Mouse (Mus musculus) liver, adult 2 months (tissue): ENCODE data around the gene Proca1. TPM values are rescaled to one million over a fixed set of nuclear protein-coding genes. Genes with fewer than 3 reads are reported as not detected.

Source experiments
- DNase-seq: peaks from one replicate; pipeline ENCODE4 v3.0.0-alpha.2; 2011; ENCODE audit warnings: low read depth, low spot score; ENCODE audit errors: extremely low read depth
- H3K27ac ChIP-seq: fragments of 200-500 bp; replicated peaks from 2 replicates; pipeline ENCODE4 v1.5.1; 2012; ENCODE audit warnings: low read depth, mild to moderate bottlenecking, control low read depth, inconsistent platforms, low read length; ENCODE audit not compliant: insufficient read depth
- H3K27me3 ChIP-seq: fragments of 200-500 bp; 2 replicates; pipeline ENCODE4 v1.6.1; 2012; ENCODE audit warnings: mild to moderate bottlenecking, moderate library complexity, low read length, inconsistent platforms; ENCODE audit not compliant: control insufficient read depth, insufficient read depth
- H3K36me3 ChIP-seq: fragments of 200-500 bp; 2 replicates; pipeline ENCODE4 v1.6.1; 2012; ENCODE audit warnings: low read length, inconsistent platforms; ENCODE audit not compliant: control insufficient read depth, insufficient read depth
- H3K4me1 ChIP-seq: fragments of 200-500 bp; 2 replicates; pipeline ENCODE4 v1.6.1; 2011; ENCODE audit warnings: low read length; ENCODE audit not compliant: control insufficient read depth, insufficient read depth
- H3K4me3 ChIP-seq: fragments of 200-500 bp; 2 replicates; pipeline ENCODE4 v1.5.1; 2011; ENCODE audit warnings: low read depth, mild to moderate bottlenecking, control low read depth, low read length, moderate library complexity; ENCODE audit not compliant: insufficient read depth
- H3K79me2 ChIP-seq: fragments of 200-500 bp; 2 replicates; pipeline ENCODE4 v1.6.1; 2012; ENCODE audit warnings: inconsistent platforms, mild to moderate bottlenecking, low read length, moderate library complexity; ENCODE audit not compliant: control insufficient read depth, insufficient read depth
- H3K9ac ChIP-seq: fragments of 200-500 bp; 2 replicates; pipeline ENCODE4 v1.6.1; 2012; ENCODE audit warnings: low read depth, mild to moderate bottlenecking, control low read depth, inconsistent platforms, low read length
- CTCF ChIP-seq: fragments of 200-500 bp; IDR thresholded peaks from 2 replicates; pipeline ENCODE4 v1.5.1; 2011; ENCODE audit warnings: low read depth, low read length, control low read depth
- POLR2A ChIP-seq: fragments of 200-500 bp; IDR thresholded peaks from 2 replicates; pipeline ENCODE4 v1.6.1; 2011; ENCODE audit warnings: low read length, control low read depth; ENCODE audit not compliant: insufficient read depth; ENCODE audit errors: extremely low read depth
- WGBS: fragments of 180-500 bp; shearing (Covaris S2); methylation state at CpG from one replicate; pipeline ENCODE4 v1.1.7; 2018; 5-methylcytosine and 5-hydroxymethylcytosine counted together
- polyA plus RNA-seq: library from polyadenylated mRNA; depleted of rRNA; stranded (reverse); fragments of >200 nt; gene quantifications from 2 replicates; pipeline ENCODE4 v1.2.3, GENCODE M21; 2012; rRNA removed
- total RNA-seq: library from RNA; depleted of rRNA; stranded (reverse); fragments of >200 nt; gene quantifications from 2 replicates; pipeline ENCODE4 v1.2.3, GENCODE M21; 2014; rRNA removed

Proca1 gene
- 0.55 and 0.60 TPM in 2 replicates for total RNA-seq
- 0.24 and 0.35 TPM in 2 replicates for polyA plus RNA-seq

DNA sequence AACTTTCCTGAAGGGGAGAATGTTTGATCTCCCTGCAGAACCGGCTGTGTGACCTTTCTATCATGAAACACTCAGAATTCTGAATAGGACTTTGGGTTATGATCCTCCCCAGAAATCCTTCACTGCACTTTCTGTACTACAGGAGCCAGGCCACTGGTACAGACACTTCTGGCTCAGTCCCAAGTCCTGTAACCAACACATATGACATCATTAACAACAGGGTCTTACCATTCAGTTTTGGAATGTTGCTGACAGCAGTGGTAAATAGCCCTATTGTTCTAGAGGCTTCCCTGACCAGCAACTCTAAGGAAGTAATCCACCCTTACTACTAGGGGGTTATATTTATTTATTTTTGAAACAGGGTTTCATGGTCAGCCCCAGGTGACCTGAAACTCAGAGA lies at the start of gene Proca1:
Proca1 (plus strand) TSS at position 280 of the 400 bp plus-strand sequence.
- Histone ChIP-seq H3K4me3 (no peak within 1 kb of the TSS), H3K79me2 (no peaks in the 10 kb centered on the region), H3K27me3 (no peaks in the 10 kb centered on the region), H3K27ac (no peak within 1 kb of the TSS), H3K9ac (no peak within 1 kb of the TSS), H3K4me1 (peaks cover 4% of the 10 kb centered on the region; the same call in 1 of the 2 replicates), H3K36me3 (no peaks in the 10 kb centered on the region)
- TF ChIP-seq POLR2A (no peak), CTCF (no peak)
- 100% methylated on average over 1 of the region's 1 CpGs for WGBS
- no peak for DNase-seq

DNA sequence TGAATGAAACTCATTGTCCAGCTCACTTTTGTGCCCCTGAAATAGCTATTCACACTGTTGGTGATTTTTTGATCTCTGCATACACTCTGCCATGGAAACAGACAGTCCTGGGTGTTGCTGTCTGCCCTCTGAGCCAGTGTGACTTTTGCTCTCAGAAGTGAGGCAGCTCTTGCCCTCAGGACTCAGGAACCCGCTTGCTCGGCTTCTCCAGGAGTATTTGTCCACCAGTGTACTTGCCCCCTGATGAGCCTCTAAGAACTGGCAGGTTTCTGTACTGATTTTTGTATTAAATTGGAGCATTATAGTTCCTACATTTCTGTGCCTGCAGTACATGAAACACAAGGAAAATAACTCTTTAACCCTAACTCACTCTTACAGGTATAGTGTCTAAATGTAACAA lies 49.7 kb upstream of the Proca1 start:
- Histone ChIP-seq H3K4me3 (no peak overlapping the region), H3K4me1 (peaks cover 5% of the 10 kb centered on the region), H3K9ac (no peak overlapping the region), H3K36me3 (peaks cover 30% of the 10 kb centered on the region), H3K27me3 (no peaks in the 10 kb centered on the region), H3K27ac (no peak overlapping the region), H3K79me2 (peaks cover 33% of the 10 kb centered on the region; the same call in 1 of the 2 replicates)
- no peak for DNase-seq
- TF ChIP-seq POLR2A, result no peak
- no peak for TF ChIP-seq CTCF
- WGBS, result 82% methylated on average over 2 of the region's 2 CpGs

DNA sequence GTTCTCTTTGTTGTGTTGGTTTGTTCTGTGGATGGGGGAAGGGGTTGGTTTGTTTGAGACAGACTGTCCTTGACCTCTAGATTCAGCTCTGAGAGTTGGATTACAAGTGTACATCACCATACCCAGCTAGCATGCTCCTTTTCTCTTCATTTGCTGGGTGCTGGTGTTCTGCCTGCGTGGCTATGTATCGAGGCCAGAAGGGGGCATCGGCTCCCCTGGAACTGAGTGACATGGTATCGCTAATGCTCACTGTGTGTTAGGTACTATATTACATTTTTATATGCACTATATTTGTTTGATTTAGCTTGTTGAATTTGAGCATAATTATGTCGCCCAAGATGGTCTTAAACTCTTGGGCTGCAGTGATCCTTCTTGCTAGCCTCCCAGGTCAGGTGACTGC lies 47.0 kb upstream of the Proca1 start:
- DNase-seq, result no peak
- Histone ChIP-seq H3K27ac (no peak overlapping the region), H3K4me1 (0 out of 2 replicates have a peak, but pooled peaks cover 2% of the 10 kb centered on the region), H3K4me3 (no peak overlapping the region), H3K27me3 (no peaks in the 10 kb centered on the region), H3K9ac (no peak overlapping the region), H3K79me2 (peaks cover 23% of the 10 kb centered on the region; the same call in 1 of the 2 replicates), H3K36me3 (peaks cover 35% of the 10 kb centered on the region)
- TF ChIP-seq POLR2A, result no peak
- peak; percentile 27; the same call in 1 of the 2 replicates for TF ChIP-seq CTCF
- WGBS, result 87% methylated on average over 5 of the region's 5 CpGs

DNA sequence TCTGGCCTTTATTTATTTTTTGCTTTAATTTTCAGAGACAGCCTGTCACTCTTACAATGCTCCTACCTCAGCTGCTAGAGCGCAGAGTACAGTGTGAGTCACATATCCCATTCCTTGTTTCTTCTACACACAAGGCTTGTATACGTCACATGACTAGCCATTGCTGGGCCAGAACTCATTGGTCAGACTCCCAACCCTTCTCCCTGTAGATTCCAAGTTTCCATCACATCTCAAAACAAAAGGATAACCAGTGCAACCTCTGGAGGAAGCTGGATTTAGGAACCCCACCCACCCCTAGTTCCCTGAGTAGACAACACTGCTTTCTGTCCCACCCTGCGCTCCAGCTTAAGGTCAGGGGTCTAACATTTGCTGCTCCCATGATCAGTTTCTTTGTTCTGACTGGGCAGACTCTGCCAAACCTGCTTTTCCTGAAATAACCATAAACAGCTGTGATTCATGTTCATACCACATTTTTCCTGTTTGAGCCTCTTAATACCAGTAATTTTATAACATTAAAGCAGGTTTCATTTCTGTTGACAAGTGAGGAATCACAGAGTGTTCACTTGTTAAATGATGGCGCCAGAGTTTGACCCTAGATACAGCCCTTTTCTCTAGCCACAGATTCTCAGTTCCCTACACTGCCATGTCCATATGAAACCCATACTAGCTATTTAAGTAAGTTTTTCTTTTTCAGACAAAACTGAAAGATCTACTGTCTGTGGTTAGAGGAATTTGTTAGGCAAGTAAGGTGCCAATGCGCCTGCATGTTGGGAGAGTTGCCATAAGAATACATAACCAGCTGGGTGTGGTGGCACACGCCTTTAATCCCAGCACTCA lies 46.3 kb upstream of the Proca1 start:
- peaks cover 15% of the 10 kb centered on the region; the same call in 1 of the 2 replicates for H3K79me2 ChIP-seq
- TF ChIP-seq CTCF, result no peak
- no peak for TF ChIP-seq POLR2A
- no peak overlapping the region for H3K27ac ChIP-seq
- DNase-seq, result no peak
- H3K4me1 ChIP-seq, result no peaks in the 10 kb centered on the region
- peaks cover 35% of the 10 kb centered on the region for H3K36me3 ChIP-seq
- no peak overlapping the region for H3K9ac ChIP-seq
- H3K4me3 ChIP-seq, result no peak overlapping the region
- 82% methylated on average over 6 of the region's 6 CpGs for WGBS
- no peaks in the 10 kb centered on the region for H3K27me3 ChIP-seq

DNA sequence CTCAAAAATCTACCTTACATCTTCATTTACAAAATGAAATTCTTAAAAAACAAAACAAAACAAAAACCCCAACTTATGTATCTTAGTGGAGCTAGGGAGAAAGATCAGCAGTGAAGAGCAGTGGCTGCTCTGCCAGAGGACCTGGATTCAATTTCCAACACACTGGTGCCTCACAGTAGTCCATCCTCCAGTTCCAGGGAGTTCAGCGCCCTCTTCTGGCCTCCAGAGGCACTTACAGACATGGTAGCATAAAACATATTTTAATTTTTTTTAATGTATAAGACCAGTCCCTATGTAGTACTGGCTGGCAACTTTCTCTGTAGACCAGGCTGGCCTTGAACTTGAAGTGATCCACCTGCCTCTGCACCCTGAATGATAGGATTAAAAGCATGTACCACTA lies 42.0 kb upstream of the Proca1 start:
- TF ChIP-seq POLR2A (no peak), CTCF (peak; percentile 71)
- H3K36me3 ChIP-seq, result peaks cover 11% of the 10 kb centered on the region
- no peak overlapping the region for H3K4me3 ChIP-seq
- H3K9ac ChIP-seq, result no peak overlapping the region
- peaks cover 3% of the 10 kb centered on the region; the same call in 1 of the 2 replicates for H3K79me2 ChIP-seq
- WGBS, result 44% methylated on average over 1 of the region's 1 CpGs
- H3K4me1 ChIP-seq, result no peaks in the 10 kb centered on the region
- DNase-seq, result peak; percentile 55
- H3K27me3 ChIP-seq, result no peaks in the 10 kb centered on the region
- no peak overlapping the region for H3K27ac ChIP-seq
